In the genomic region with DNA sequence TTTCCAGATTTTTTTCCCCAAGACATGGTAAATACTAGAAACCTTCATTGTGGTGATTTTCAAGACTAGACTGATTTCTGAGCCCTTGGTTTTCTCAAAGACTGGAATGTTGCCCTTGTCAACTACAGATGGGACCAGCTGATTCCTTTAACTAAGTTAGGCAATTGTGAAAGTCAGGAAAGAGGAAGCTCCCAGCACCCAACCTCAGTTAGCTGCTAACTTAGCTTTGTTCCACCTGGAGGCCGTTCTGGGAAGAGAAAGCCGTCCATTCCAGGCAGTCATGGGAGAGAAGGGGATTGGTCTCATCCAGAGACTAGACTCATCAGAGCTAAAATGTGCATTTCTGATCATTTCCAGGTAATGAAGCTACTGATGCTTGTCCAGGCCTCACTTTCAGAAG, we compare ENCODE assay signal across 14 mouse cellular contexts. TPM values are rescaled to one million over a fixed set of nuclear protein-coding genes. Genes with fewer than 3 reads are reported as not detected.
"Had no signal": no experiment of that assay in that cellular context is flagged by ENCODE, and none has a peak within 500 bp of the region (broad histone marks: within the 10 kb centered on the region; RNA-seq: fewer than 3 reads in every experiment).

No protein-coding gene starts in this region.

- DNase-seq: lung, adult 18-20 months; lung, embryonic 14.5 days; lung, postnatal 10 days; lung, postnatal 4 days; midbrain, embryonic 14.5 days; retina, postnatal 1 day; right cerebral cortex, adult 18-20 months; right cerebral cortex, postnatal 25 days; right cerebral cortex, postnatal 4 days; spleen, adult 18-20 months; thymus, adult 18-20 months; thymus, postnatal 14 days had no signal

- ATAC-seq: midbrain, embryonic 16.5 days had no signal

RNA-seq across cellular contexts. Expression of gene Ptgdr, which starts 11.4 kb away (rescaled TPM):
- total RNA-seq: megakaryocyte-erythroid progenitor cell, adult 5-6 weeks had no signal
